Mouse (Mus musculus) megakaryocyte-erythroid progenitor cell, adult 5-6 weeks (primary cell): ENCODE data around the gene Nipsnap1. TPM values are rescaled to one million over a fixed set of nuclear protein-coding genes. Genes with fewer than 3 reads are reported as not detected.

Experiments used
- ATAC-seq: replicated peaks from 2 replicates; pipeline ENCODE4 v1.8.0; 2016; ENCODE audit warnings: mild to moderate bottlenecking, inconsistent platforms; ENCODE audit not compliant: severe bottlenecking, poor library complexity, low FRiP score, low TSS enrichment
- total RNA-seq, 2 experiments: library from RNA; stranded (forward) in 1 of 2; stranded (reverse) in 1 of 2; fragments of 200-1000, 215-1000 nt in 1 of 2; fragments of >200 nt in 1 of 2; fragmentation: Nextera tagmentation in 1 of 2; gene quantifications; 2 replicates each; pipeline ENCODE4 v1.2.3; 2014 to 2017

The Nipsnap1 gene
- total RNA-seq, 2 experiments from 2014 or later = 13.7 to 17.8 TPM

DNA sequence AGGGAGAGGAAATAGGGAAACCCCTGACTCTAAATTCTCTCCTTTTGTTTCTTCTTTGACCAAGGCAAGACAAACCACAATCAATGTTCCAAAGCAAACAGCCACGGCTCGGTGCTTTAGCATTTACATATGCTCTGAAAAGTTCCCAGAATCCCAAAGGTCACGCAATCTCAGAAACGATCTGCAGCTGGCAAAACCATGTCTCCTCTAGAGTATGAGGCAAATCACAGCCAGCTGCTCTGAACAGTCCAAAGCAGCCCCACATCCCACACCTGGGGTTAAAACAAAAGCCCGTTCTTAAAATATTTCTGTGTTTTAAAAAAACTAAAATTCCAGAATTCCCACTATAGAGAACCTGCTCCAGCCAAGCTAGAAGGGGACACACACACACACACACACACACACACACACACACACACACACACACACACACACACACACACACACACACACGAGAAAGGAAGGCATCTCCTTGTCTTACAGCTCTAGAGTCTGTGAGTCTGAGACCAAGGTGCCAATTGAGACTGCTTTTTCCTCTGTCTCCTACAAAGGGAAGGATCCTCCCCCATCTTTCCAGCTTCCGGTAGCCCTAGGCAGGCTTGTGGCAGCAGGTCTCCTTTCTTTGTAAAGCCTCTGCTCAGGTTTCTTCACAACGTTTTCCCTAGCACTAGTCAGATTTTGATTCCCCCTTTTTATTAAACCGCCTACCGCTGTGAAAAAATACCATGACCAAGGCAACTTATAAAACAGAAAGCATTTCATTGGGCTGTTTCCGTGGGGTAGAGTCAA lies 11.7 kb upstream of the Nipsnap1 start:
- no peak for ATAC-seq

DNA sequence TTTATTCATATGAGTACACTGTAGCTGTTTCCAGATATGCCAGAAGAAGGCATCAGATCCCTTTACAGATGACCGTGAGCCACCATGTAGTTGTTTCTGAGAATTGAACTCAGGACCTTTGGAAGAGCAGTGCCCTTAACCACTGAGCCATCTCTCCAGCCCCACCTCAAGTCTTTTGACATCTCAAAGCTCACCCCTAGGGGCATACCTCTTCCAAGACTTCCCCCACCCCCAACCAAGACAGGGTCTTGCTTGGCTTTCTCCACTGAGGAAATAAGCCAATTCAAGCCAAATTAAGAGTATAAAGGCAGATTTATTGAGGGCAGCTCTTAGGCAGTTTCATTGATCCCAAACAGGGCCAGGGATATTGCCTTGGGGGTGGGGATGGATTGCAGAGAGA lies 11.0 kb upstream of the Nipsnap1 start:
- ATAC-seq = no peak

DNA sequence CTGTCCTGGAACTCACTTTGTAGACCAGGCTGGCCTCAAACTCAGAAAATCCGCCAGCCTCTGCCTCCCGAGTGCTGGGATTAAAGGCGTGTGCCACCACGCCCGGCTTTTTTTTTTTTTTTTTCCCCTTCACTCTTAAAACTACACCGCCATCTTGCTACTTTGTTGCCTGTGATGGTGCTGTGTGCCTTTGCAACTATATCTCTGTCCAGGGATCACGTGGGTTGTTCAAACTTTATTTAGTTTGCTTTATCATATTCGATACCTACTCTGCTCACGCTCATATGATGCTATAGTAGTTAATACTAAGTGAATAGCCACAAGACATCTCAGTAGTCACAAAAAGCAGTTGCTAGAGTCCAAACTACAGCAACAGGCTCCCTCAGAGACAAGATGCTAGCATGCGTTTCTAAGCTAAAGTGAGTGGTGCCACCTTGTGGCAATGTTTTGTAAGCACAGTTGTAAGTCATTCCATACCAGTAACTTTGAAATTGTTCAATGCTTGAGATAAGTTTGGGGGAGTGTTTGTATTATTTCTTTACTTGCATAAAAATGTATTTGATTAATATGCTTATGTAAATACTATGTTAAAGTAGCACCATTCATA lies 8.0 kb upstream of the Nipsnap1 start:
- peak; percentile 90 for ATAC-seq

DNA sequence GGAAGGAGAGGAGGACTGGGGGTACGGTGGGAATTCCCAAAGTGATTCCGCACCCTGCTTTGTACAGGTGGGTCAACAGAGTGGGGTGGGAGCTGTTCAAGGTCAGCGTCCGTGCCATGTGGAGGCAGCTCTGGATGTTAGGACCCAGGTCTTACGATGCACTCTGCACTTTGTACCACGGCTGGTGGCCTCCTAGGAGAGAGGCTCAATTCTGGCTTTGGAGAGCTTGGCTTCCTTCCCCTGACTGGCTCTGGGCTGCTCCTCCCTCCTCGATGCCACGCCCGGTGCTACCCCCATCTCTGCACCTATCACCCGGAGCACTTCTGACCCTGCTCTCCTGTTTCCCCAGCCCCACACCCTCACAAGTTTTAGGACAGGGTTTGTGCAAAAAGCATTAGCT lies 800 bp downstream of the Nipsnap1 start:
- peak; percentile 56; the same call in 1 of the 2 replicates for ATAC-seq

DNA sequence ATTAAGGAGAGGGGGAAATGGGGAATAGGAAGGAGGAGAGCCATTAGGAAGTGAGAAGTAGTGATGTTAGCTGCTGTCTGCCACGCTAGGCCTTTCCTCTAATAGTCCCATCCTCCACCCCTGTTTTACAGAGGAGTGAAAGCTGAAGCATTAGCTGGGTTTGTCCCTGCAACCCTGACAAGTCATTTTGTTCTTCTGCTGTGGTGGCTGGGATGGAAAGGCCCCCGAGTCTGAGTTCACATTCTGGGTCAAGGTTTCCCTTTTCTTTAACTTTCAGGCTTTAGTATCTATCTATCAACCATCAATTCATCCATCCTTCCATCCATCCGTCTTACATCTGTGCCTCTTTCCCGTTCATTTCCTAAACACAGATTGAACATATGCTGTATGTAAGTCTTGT lies 7.3 kb downstream of the Nipsnap1 start:
- no peak for ATAC-seq

DNA sequence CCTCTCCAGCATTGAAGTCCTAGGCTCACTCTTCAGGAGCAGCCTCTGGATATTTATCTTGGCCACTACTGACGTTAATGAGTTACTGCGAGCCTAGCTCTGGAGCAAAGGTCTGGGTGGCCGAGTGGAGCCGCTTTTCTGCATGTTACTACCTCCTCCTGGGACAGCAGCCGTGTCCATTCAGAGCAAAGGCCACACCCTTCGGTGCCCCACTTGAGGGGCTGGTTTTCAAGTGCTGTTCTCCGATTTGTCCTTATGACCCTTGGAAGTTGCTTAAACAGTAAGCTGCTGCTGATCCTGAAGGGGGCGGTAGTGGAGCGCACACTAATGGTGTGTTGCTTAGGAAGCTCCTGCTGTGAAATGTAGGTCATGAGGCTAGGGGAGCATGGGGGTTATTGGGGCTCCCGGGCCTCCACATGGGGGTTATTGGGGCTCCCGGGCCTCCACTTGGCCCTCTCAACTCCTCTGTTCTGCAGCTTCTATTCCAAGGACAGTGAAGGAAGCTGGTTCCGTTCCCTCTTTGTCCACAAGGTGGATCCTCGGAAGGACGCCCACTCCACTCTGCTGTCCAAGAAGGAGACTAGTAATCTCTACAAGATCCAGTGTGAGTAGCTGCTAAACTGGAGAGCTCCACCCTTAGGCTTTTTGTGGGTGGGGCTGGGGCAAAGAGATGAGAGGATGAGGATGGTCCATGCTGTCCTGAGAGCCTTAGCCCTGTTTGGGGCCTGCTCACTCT lies 9.3 kb downstream of the Nipsnap1 start:
- no peak for ATAC-seq

DNA sequence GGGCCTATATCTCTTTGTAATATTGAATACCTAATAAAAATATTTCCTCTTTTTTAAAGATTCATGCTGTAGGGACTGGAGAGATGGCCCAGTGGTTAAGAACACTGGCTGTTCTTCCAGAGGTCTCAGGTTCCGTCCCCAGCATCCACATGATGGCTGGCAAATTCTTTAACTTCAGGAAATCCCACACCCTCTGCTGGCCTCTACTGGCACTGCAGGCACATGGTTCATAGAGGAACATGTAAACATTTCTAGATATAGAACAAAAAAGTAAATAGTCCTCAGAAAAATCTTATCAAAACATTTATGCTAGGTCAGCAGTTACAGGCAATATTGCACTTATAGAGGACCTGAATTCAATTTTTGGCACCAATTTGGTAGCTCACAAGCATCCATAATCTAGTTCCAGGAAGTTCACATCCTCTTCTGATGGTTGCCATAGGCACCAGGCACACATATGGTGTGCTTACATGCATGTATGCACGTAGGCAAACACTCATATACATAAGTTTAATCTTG lies 11.7 kb downstream of the Nipsnap1 start:
- ATAC-seq = peak; percentile 67; the same call in 1 of the 2 replicates

DNA sequence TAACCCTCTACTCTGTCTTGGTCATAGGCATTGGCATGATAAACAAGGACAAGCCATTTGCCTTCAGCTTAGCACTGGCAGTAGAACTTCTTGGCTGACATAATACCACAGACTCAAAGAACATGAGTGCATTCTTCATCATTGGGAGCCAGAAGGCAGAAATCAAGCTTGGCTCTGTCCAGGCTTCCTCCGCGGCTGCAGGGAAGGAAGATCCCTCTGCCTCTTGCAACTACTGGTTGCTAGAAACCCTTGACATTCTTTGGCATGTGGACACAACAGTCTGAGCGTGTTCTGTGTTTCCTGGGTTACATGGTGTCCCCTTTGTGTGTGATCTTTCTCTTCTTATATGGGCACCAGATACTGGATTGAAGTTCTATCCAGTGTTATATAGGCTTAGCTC lies 13.2 kb downstream of the Nipsnap1 start:
- ATAC-seq = no peak

DNA sequence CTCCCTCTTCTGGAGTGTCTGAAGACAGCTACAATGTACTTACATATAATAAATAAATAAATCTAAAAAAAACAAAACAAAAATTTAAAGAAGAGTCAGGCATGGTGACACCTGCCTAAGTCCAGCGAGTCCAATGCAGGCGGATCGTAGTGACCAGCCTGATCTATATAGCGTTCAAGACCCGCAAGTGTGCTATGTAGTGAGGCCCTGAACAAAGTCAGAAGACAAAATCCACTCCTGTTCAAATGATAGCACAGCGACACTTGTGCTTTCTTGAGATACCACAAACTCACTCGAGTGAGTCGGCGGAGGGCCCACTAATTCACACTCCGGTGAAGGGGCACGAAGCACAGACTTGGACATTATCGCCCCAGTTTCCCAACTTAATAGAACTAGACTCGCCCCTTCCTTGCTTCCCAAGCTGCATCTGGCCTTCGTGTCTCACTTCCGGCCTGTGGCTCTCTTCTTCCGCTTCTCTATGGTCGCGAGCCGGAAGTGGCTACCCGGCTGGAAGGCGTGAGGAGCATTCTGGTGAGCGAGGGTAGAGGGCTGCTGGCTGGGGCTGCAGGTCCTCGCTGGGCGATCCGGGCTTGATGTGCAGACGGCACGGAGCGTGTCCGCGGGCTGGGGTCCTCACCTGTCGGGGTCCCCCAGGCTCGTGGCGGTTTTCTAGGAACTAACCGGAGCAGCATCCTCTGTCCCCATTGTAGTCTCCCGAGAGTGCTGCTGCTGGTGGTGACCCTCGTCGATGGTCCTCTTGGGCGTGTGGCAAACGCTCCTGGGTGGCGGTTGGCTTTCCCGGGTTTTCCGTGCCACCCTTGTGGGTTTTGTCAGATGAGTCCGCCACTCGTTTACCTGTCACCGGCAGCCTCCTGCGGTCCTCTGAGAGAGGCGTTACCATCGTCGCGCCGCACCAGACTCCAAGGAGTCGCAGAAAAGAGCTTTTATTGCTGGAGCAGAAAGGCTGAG lies 21.4 kb downstream of the Nipsnap1 start, which contains the start of gene Thoc5:
Gene Thoc5 (plus strand): TSS at position 473 of the 969 bp plus-strand sequence.
- ATAC-seq = peak; percentile 97

DNA sequence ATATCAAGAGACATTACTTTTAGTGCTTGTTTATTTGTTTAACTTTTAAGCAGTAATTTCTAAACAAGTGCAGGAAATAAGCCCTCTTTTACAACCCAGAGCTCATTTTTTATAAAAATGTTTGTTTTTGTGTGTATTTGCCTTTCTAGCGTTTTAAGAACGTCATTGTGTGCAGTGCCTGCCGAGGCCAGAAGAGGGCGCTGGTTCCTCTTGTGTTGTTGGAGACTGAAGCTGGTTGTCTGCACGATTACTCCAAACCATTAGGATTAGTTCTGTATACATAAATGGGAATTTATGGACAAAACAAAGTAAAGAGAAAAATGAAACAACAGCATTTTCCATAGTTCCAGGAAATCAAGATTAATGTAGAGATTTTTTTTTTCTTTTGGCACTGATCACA lies 26.7 kb downstream of the Nipsnap1 start:
- ATAC-seq = no peak

DNA sequence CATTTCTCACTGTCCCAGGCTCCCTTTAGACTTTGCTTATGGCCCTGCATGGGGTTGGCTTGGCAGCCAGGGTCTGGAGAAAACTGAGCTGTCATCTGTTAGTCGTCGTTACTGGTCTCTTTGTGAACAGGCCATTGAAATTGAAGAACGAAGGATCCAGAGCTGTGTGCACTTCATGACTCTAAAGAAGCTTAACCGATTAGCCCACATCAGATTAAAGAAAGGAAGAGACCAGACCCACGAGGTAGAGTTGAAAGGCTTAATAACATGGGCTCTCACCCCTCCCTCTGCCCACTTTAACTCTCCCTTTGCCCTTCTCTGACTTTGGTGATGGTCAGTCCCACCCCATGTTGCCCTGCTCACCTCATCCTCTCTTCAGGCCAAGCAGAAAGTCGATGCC lies 28.2 kb downstream of the Nipsnap1 start:
- no peak for ATAC-seq

DNA sequence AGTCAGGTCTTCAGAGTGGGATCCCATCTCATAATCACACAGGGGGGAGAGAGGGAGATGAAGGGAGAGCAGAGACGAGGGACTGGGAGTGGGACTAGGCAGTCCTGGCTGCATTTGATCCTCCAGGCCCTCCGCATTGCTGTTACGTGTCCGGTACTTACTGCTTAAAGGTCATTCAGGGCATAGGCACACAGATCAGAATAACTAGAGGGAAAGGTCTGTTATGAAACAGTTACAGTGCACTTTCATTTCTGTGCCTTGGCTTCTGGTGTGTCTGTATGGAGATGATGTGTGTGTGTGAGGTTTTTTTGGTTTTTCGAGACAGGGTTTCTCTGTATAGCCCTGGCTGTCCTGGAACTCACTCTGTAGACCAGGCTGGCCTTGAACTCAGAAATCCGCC lies 32.5 kb downstream of the Nipsnap1 start:
- no peak for ATAC-seq

DNA sequence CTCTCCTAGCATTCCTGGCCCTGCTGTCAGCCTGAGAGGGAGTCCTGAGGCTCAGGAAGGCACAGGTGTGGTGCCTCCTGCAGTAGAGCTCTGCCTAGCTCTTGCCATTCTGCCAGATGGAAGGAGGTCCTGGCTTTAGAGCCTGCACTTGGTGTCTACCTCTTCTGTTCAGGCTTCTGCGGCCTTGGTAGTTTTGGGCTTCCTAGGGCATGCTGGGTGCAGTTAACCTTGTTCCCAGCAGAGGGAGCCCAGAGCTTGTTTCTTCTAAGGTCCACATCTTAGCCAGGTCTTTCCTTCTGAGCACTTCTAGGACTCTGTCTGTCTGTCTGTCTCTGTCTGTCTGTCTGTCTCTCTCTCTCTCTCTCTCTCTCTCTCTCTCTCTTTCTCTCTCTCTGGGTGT lies 42.3 kb downstream of the Nipsnap1 start:
- peak; percentile 78 for ATAC-seq

DNA sequence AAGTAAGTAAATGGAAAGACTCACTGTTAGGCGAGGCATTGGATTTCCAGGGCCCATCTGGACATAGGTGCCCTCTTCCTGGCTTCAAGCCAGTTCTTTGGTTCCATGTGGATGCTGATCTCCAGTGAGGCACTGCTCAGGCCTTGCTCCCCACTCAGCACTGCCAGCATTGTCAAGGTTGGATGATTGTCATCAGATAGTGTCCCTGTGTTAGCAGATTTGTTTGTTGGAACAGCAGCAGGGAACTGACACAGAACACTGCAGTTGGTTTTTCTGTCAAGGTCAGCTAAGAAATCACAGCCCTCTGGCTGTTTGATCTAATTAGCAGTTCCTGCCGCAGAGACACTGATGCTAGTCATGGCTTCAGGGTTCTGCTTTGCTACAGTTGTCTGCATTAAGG lies 47.5 kb downstream of the Nipsnap1 start:
- ATAC-seq = no peak

DNA sequence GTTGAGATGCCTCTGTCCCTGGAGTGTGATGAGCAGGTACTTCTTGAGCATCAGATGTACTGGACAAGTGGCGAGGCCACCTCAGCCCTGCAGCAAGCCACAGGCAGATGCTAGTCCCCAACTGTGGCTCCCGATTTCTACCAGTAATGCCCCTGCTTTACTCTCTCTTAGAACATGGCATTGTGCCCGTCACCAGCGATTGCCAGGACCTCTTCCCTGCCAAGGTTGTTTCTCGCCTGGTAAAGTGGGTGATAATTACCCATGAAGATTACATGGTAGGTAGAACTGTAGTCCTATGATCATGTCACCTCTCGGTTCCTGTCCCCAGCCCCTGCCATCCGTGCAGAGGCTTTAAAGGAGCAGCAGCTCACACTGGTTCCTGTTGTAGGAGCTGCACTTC lies 48.0 kb downstream of the Nipsnap1 start:
- ATAC-seq = no peak

DNA sequence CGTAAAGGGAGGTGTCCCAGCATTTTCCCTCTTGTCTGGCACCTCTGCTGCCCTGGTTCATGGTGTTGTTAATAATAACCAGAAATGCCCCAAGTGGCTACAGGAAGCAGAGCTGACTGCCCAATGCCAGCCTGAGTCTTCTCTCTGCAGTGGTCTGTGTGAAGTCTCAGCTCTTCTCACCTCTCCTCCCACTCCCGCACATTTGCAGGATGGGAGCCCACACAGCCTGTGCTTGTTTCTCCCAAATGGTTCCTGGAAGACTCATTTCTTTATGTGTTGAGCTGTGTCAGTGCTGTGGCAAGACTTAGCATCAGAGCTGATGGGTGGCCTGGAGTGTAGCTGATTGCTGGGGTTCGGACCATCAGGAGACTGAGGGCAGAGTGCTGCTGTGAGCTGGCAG lies 53.5 kb downstream of the Nipsnap1 start:
- no peak for ATAC-seq

DNA sequence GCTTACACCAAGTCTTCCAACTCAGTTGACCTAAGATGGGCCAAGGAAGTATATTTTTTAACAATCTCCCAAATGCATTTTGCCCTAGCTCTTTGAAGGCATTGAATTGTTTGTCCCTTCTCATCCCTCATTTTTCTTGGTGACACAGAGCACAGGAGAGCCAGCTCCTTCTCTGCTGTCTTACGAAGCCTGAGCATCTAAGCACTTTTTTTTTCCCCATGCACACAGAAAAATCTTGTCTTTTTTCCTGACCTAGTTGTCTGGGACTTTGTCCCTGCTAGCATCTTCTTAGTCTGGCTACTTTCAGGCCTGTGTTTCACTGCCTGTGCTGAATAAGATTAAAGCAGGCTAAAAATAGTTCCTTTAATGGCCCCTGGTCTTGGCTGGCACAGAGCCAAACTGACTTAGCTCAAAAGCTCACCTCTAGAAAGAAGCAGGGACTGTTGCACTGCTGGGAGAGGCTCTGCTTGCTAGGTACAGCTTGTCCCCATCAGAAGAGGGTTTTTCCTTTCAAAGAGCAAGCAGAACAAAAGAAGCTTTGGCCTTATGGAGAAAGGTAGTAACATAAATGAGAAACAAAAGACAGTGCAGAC lies 57.4 kb downstream of the Nipsnap1 start:
- ATAC-seq = no peak

DNA sequence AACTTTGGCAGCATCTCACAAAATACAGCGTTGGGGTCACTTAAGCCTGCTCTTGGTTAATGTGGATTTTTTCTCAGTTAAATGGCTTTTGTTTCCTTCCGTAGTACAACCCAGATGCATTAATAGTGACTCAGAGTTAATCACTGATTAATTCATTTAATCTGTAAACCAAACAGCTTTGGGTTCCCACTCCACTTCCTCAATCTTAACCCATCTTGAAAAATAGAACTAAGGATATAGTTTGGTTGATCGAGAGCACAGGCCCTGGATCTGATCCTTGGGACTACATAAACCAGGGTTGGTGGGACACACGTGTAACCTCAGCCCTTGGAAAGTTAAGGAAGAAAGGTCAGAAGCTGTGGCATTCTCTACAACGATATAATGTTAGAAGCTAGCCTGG lies 62.5 kb downstream of the Nipsnap1 start:
- ATAC-seq = no peak
